Mouse (Mus musculus): ENCODE data around the gene Plod3.

DNA sequence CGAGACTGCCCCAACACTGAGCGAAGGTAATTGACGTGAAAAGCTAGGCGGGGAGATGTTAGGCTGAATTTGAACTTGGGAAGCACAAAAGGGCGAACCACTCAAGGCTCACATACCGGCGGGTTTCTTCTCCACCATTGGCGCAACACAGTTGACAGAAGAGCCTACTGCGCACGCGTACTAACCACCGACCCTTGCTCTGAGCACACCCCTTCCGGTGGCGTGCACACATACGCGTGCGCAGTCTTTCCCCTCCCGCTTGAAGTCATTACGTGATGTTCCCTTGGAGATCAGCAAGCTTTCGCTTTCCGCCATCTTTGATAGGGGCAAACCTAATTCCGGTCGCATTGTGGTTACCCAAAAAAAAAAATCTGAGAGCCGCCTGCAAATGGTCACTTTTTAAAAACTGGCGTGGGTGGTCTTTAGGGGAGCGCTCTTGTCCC, at the start of gene Plod3:
- TF ChIP-seq CTCF (IDR thresholded peaks at IDR 0.05; ENCODE audit: low read depth): no peak
- TF ChIP-seq EP300 (IDR thresholded peaks at IDR 0.05; ENCODE audit: low read depth): no peak
